Mouse (Mus musculus): ENCODE results near the gene Ift122. TPM values are rescaled to one million over a fixed set of nuclear protein-coding genes. Genes with fewer than 3 reads are reported as not detected.

Ift122 gene
- polyA plus RNA-seq, 1 experiment from 2014 or later, result 2.9 TPM

- no peak overlapping the region for H3K27ac ChIP-seq
- H3K9me3 ChIP-seq (replicated peaks), result no peaks in the 10 kb centered on the region
- H3K4me2 ChIP-seq, result no peak overlapping the region
- H3K36me3 ChIP-seq, result no peaks in the 10 kb centered on the region
- no peaks in the 10 kb centered on the region for H3K27me3 ChIP-seq
- 75% methylated on average over 10 of the region's 10 CpGs for WGBS (ENCODE audit: insufficient replicate concordance)
- DNase-seq (no peak), ATAC-seq (ENCODE audit: low read depth) (no peak)
- H3K4me3 ChIP-seq (replicated peaks), result no peak overlapping the region
- H3K9ac ChIP-seq, result no peak overlapping the region
- peaks cover 30% of the 10 kb centered on the region for H3K4me1 ChIP-seq (replicated peaks)
Measured at GRCm38 (mm10) chr6:115913482-115913881, 60.2 kb downstream of the Ift122 start.

- Histone ChIP-seq H3K27ac (no peak overlapping the region), H3K27me3 (no peaks in the 10 kb centered on the region), H3K4me1 (replicated peaks) (peaks cover 22% of the 10 kb centered on the region), H3K36me3 (no peaks in the 10 kb centered on the region), H3K4me2 (no peak overlapping the region), H3K4me3 (replicated peaks) (no peak overlapping the region), H3K9ac (no peak overlapping the region), H3K9me3 (replicated peaks) (no peaks in the 10 kb centered on the region)
- DNase-seq (no peak), ATAC-seq (ENCODE audit: low read depth) (no peak)
- 81% methylated on average over 15 of the region's 15 CpGs for WGBS (ENCODE audit: insufficient replicate concordance)
Measured at GRCm38 (mm10) chr6:115914511-115915202, 61.4 kb downstream of the Ift122 start.

GRCm38 (mm10) chr6:115915601-115916445, 62.6 kb downstream of the Ift122 start:
- Histone ChIP-seq H3K36me3 (no peaks in the 10 kb centered on the region), H3K4me2 (no peak overlapping the region), H3K27ac (no peak overlapping the region), H3K9me3 (replicated peaks) (no peaks in the 10 kb centered on the region), H3K27me3 (no peaks in the 10 kb centered on the region), H3K4me3 (replicated peaks) (no peak overlapping the region), H3K9ac (no peak overlapping the region), H3K4me1 (replicated peaks) (peaks cover 13% of the 10 kb centered on the region)
- DNase-seq (no peak), ATAC-seq (ENCODE audit: low read depth) (no peak)
- WGBS (ENCODE audit: insufficient replicate concordance), result 52% methylated on average over 17 of the region's 17 CpGs

- Histone ChIP-seq H3K27ac (no peak overlapping the region), H3K9ac (no peak overlapping the region)
- 58% methylated on average over 5 of the region's 5 CpGs for WGBS (ENCODE audit: insufficient replicate concordance)
Measured at GRCm38 (mm10) chr6:115916611-115917010, 63.3 kb downstream of the Ift122 start.

GRCm38 (mm10) chr6:115918615-115919014, 65.3 kb downstream of the Ift122 start:
- H3K36me3 ChIP-seq, result no peaks in the 10 kb centered on the region
- 50% methylated on average over 1 of the region's 1 CpGs for WGBS (ENCODE audit: insufficient replicate concordance)
- H3K9me3 ChIP-seq (replicated peaks), result no peaks in the 10 kb centered on the region
- no peak overlapping the region for H3K27ac ChIP-seq
- H3K4me1 ChIP-seq (replicated peaks), result peaks cover 13% of the 10 kb centered on the region
- ATAC-seq (ENCODE audit: low read depth), result peak; percentile 57
- H3K4me2 ChIP-seq, result no peak overlapping the region
- H3K9ac ChIP-seq, result no peak overlapping the region
- no peak for DNase-seq
- H3K4me3 ChIP-seq (replicated peaks), result no peak overlapping the region
- H3K27me3 ChIP-seq, result no peaks in the 10 kb centered on the region

More at GRCm38 (mm10) chr6:115916611-115917010, 63.3 kb downstream of the Ift122 start:
- no peak overlapping the region for H3K4me2 ChIP-seq
- no peak for ATAC-seq (ENCODE audit: low read depth)
- no peaks in the 10 kb centered on the region for H3K27me3 ChIP-seq
- no peaks in the 10 kb centered on the region for H3K9me3 ChIP-seq (replicated peaks)
- no peak overlapping the region for H3K4me3 ChIP-seq (replicated peaks)
- peaks cover 13% of the 10 kb centered on the region for H3K4me1 ChIP-seq (replicated peaks)
- no peak for DNase-seq
- no peaks in the 10 kb centered on the region for H3K36me3 ChIP-seq

GRCm38 (mm10) chr6:115919876-115920275, 66.6 kb downstream of the Ift122 start:
- DNase-seq (no peak), ATAC-seq (ENCODE audit: low read depth) (0 out of 2 replicates have a peak, but pooled peaks have one; percentile 10)
- H3K27me3 ChIP-seq, result no peaks in the 10 kb centered on the region
- 74% methylated on average over 5 of the region's 5 CpGs for WGBS (ENCODE audit: insufficient replicate concordance)
- no peak overlapping the region for H3K4me2 ChIP-seq
- no peak overlapping the region for H3K27ac ChIP-seq
- H3K4me3 ChIP-seq (replicated peaks), result no peak overlapping the region
- no peaks in the 10 kb centered on the region for H3K9me3 ChIP-seq (replicated peaks)
- H3K36me3 ChIP-seq, result no peaks in the 10 kb centered on the region
- H3K4me1 ChIP-seq (replicated peaks), result peaks cover 14% of the 10 kb centered on the region
- H3K9ac ChIP-seq, result no peak overlapping the region

- 0 out of 2 replicates have a peak, but pooled peaks cover 2% of the 10 kb centered on the region for H3K4me1 ChIP-seq (replicated peaks)
- no peaks in the 10 kb centered on the region for H3K27me3 ChIP-seq
- DNase-seq, result no peak
- no peak overlapping the region for H3K9ac ChIP-seq
- H3K27ac ChIP-seq, result no peak overlapping the region
- no peak overlapping the region for H3K4me2 ChIP-seq
- H3K36me3 ChIP-seq, result no peaks in the 10 kb centered on the region
- H3K9me3 ChIP-seq (replicated peaks), result no peaks in the 10 kb centered on the region
- no peak for ATAC-seq (ENCODE audit: low read depth)
- H3K4me3 ChIP-seq (replicated peaks), result no peak overlapping the region
- 43% methylated on average over 6 of the region's 6 CpGs for WGBS (ENCODE audit: insufficient replicate concordance)
Measured at GRCm38 (mm10) chr6:115924829-115925228, 71.6 kb downstream of the Ift122 start.

GRCm38 (mm10) chr6:115926416-115926815, 73.1 kb downstream of the Ift122 start:
- 0 out of 2 replicates have a peak, but pooled peaks cover 2% of the 10 kb centered on the region for H3K4me1 ChIP-seq (replicated peaks)
- no peak for ATAC-seq (ENCODE audit: low read depth)

GRCm38 (mm10) chr6:115927292-115928242, 74.3 kb downstream of the Ift122 start:
- H3K4me1 ChIP-seq (replicated peaks), result 0 out of 2 replicates have a peak, but pooled peaks cover 2% of the 10 kb centered on the region
- H3K9me3 ChIP-seq (replicated peaks), result no peaks in the 10 kb centered on the region
- no peak for ATAC-seq (ENCODE audit: low read depth)
- H3K36me3 ChIP-seq, result no peaks in the 10 kb centered on the region
- H3K9ac ChIP-seq, result no peak overlapping the region
- DNase-seq, result no peak
- no peaks in the 10 kb centered on the region for H3K27me3 ChIP-seq
- WGBS (ENCODE audit: insufficient replicate concordance), result 64% methylated on average over 10 of the region's 10 CpGs
- H3K4me2 ChIP-seq, result no peak overlapping the region
- no peak overlapping the region for H3K4me3 ChIP-seq (replicated peaks)
- no peak overlapping the region for H3K27ac ChIP-seq

More at GRCm38 (mm10) chr6:115926416-115926815, 73.1 kb downstream of the Ift122 start:
- no peak for DNase-seq
- Histone ChIP-seq H3K4me2 (no peak overlapping the region), H3K27me3 (no peaks in the 10 kb centered on the region), H3K4me3 (replicated peaks) (no peak overlapping the region), H3K9ac (no peak overlapping the region), H3K27ac (no peak overlapping the region), H3K36me3 (no peaks in the 10 kb centered on the region), H3K9me3 (replicated peaks) (no peaks in the 10 kb centered on the region)
- WGBS (ENCODE audit: insufficient replicate concordance), result 78% methylated on average over 10 of the region's 10 CpGs

GRCm38 (mm10) chr6:115930018-115930417, 76.7 kb downstream of the Ift122 start:
- H3K4me1 ChIP-seq (replicated peaks), result no peaks in the 10 kb centered on the region
- no peaks in the 10 kb centered on the region for H3K36me3 ChIP-seq
- H3K27me3 ChIP-seq, result no peaks in the 10 kb centered on the region
- H3K27ac ChIP-seq, result no peak overlapping the region
- no peak for DNase-seq
- WGBS (ENCODE audit: insufficient replicate concordance), result 55% methylated on average over 5 of the region's 5 CpGs
- H3K9ac ChIP-seq, result no peak overlapping the region
- H3K9me3 ChIP-seq (replicated peaks), result no peaks in the 10 kb centered on the region
- no peak overlapping the region for H3K4me3 ChIP-seq (replicated peaks)
- no peak for ATAC-seq (ENCODE audit: low read depth)
- H3K4me2 ChIP-seq, result no peak overlapping the region

GRCm38 (mm10) chr6:115931639-115932038, 78.4 kb downstream of the Ift122 start, which contains the start of gene Rho:
Gene Rho, plus strand, starts transcription at chr6:115931748.
- DNase-seq (no peak), ATAC-seq (ENCODE audit: low read depth) (no peak)
- H3K4me1 ChIP-seq (replicated peaks), result no peaks in the 10 kb centered on the region
- no peaks in the 10 kb centered on the region for H3K36me3 ChIP-seq
- no peaks in the 10 kb centered on the region for H3K27me3 ChIP-seq
- H3K9me3 ChIP-seq (replicated peaks), result no peaks in the 10 kb centered on the region
- WGBS (ENCODE audit: insufficient replicate concordance), result 83% methylated on average over 14 of the region's 14 CpGs
- no peak within 1 kb of the TSS for H3K4me2 ChIP-seq
- no peak within 1 kb of the TSS for H3K9ac ChIP-seq
- no peak within 1 kb of the TSS for H3K27ac ChIP-seq
- no peak within 1 kb of the TSS for H3K4me3 ChIP-seq (replicated peaks)

Data from liver, embryonic 13.5 days (tissue).